Mouse (Mus musculus) midbrain, embryonic 16.5 days (tissue): ENCODE results near the gene Ms4a4d. TPM values are rescaled to one million over a fixed set of nuclear protein-coding genes. Genes with fewer than 3 reads are reported as not detected.
"Not testable (repeated sequence)": the region's sequence is repeated elsewhere in the genome, so short reads cannot be mapped to it uniquely, and the experiment has no call there.

Experiments used
- ATAC-seq: fragments of 200-750 bp; cut with Nextera tagmentation; 2 replicates; pipeline ENCODE4 v1.8.0; 2017; ENCODE audit warnings: moderate TSS enrichment
- H3K27ac ChIP-seq: fragments of 300-500 bp; sonication (generic); 2 replicates; pipeline ENCODE4 v1.5.1; 2014; ENCODE audit warnings: mild to moderate bottlenecking, low read length, mixed read lengths
- H3K27me3 ChIP-seq: fragments of 300-500 bp; sonication (generic); 2 replicates; pipeline ENCODE4 v1.6.1; 2014; ENCODE audit warnings: low read depth, low read length, mixed read lengths; ENCODE audit not compliant: control insufficient read depth, insufficient read depth
- H3K36me3 ChIP-seq: fragments of 300-500 bp; sonication (generic); 2 replicates; pipeline ENCODE4 v1.6.1; 2014; ENCODE audit warnings: mild to moderate bottlenecking, low read length, moderate library complexity, mixed read lengths; ENCODE audit not compliant: control insufficient read depth, insufficient read depth
- H3K4me1 ChIP-seq: fragments of 300-500 bp; sonication (generic); 2 replicates; pipeline ENCODE4 v1.6.1; 2014; ENCODE audit warnings: mild to moderate bottlenecking, low read length, mixed read lengths; ENCODE audit not compliant: control insufficient read depth, insufficient read depth
- H3K4me2 ChIP-seq: fragments of 300-500 bp; sonication (generic); 2 replicates; pipeline ENCODE4 v1.6.1; 2014; ENCODE audit warnings: mild to moderate bottlenecking, low read length, mixed read lengths
- H3K4me3 ChIP-seq: fragments of 300-500 bp; sonication (generic); 2 replicates; pipeline ENCODE4 v1.5.1; 2014; ENCODE audit warnings: low read depth, mild to moderate bottlenecking, low read length, moderate library complexity, mixed read lengths
- H3K9ac ChIP-seq: fragments of 300-500 bp; sonication (generic); 2 replicates; pipeline ENCODE4 v1.6.1; 2014; ENCODE audit warnings: low read depth, low read length, mixed read lengths
- H3K9me3 ChIP-seq: fragments of 300-500 bp; sonication (generic); replicated peaks from 2 replicates; pipeline ENCODE4 v1.6.1; 2014; ENCODE audit warnings: mild to moderate bottlenecking, low read length, mixed read lengths; ENCODE audit not compliant: control insufficient read depth, poor library complexity, severe bottlenecking
- WGBS: fragments of 180-500 bp; shearing (Covaris S2); extraction: QIAGEN DNeasy Blood & Tissue Kit; methylation state at CpG from one replicate; pipeline ENCODE4 v1.1.7; 2014; 5-methylcytosine and 5-hydroxymethylcytosine counted together
- polyA plus RNA-seq: library from polyadenylated mRNA; unstranded; fragments of >200 nt; fragmentation: Nextera tagmentation; extraction: Ambion mirVana; gene quantifications from 2 replicates; pipeline ENCODE4 v1.2.1, GENCODE M21; 2015

Ms4a4d gene
- polyA plus RNA-seq, 1 experiment from 2014 or later: not detected

DNA sequence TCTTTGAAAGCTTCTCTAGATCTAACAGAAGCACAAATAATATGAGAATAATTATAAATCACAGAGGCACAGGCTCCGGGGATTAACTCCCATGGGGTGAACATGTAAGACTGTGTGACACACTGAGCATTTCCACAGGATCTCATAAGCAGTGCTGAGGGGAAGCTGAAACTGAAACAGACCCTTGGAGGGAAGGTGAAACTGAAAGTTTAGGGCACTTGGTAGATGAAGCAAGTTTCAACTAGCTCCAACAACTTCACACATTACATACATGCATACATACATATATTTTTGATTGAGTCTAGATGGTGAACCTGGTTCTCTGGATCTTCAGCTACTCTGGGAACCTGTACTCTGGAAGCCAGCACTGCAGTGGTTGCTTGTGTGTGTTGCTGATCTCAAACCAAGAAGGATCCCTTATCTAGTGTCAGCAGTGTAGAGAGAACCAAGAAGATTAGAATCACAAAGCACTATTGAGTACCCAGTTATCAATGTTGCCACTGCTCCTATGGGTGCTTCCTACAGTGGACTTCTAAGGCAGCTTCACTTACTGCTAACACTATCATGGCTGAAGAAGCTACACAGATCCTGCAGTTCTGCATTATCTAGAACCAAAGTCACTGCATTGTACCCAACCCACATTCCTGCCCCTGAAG is 3.7 kb downstream of the Ms4a4d start:
- H3K36me3 ChIP-seq, H3K27ac ChIP-seq, H3K4me2 ChIP-seq, H3K4me1 ChIP-seq, H3K4me3 ChIP-seq, H3K9me3 ChIP-seq, H3K27me3 ChIP-seq, ATAC-seq, H3K9ac ChIP-seq: not testable (repeated sequence)
- 90% methylated on average over 1 of the region's 1 CpGs for WGBS

DNA sequence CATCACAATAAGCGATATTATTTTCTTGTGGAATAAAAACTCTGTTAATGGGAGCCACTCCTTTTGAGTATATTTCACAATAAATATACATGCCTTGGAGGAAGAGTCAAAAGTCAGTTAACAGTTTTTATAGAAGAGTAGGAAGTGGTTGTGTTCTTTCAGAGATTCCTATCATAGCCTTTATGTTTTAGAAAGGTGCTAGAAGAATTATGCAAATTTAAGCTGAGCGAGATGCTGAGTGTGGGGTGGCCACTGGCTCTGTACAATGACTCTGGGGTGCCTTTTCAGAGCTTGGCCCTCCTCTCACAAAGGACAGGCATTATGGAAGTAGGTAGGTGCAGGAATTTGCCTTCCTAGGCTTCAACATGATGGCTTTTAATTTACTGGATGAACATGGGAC is 7.8 kb downstream of the Ms4a4d start:
- not testable (repeated sequence) for H3K4me3 ChIP-seq, H3K9me3 ChIP-seq, ATAC-seq, H3K4me1 ChIP-seq, H3K4me2 ChIP-seq, H3K36me3 ChIP-seq, H3K27me3 ChIP-seq, H3K27ac ChIP-seq, H3K9ac ChIP-seq
- WGBS: 93% methylated on average over 2 of the region's 2 CpGs

DNA sequence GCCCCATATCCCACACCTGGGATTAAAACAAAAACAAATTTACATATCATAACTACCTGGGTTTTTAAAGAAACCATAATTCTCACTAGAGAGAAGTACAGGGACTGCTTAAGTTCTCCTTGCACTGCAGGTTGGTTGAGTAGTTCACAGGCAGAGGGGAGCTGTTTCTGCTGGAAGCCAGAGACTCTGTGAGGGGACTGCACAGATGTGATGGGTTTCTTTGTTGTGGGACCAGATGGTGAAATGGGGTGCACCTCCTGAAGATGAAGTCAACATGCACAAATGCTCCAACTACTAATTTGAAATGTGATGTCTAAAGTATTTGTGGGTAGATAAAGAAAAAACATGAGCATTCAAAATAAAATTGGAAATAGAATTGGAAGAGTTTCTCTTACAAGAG is 11.3 kb downstream of the Ms4a4d start:
- ATAC-seq: no peak
- Histone ChIP-seq H3K4me2 (no peak overlapping the region), H3K4me3 (no peak overlapping the region), H3K27ac (no peak overlapping the region), H3K9ac (no peak overlapping the region), H3K9me3 (no peaks in the 10 kb centered on the region), H3K36me3 (no peaks in the 10 kb centered on the region), H3K27me3 (no peaks in the 10 kb centered on the region), H3K4me1 (no peaks in the 10 kb centered on the region)

DNA sequence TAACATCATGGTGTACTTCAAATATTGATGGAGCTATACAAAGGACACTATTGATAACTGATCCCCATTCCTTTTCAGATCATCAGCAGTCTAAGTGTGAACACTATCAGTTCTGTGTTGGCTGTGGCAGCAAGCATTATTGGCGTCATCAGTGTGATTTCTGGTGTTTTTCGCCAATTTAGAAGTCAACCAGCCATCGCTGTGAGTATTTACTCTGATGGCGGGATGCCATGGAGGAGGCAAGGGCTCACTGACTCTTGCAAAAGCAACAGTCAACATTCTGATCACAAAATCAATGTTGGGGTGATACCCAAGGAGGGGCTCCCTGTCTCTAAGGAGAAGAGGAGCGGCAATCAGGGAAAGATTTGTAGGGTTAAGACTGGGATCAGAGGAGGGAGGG is 18.1 kb downstream of the Ms4a4d start:
- ATAC-seq: no peak

DNA sequence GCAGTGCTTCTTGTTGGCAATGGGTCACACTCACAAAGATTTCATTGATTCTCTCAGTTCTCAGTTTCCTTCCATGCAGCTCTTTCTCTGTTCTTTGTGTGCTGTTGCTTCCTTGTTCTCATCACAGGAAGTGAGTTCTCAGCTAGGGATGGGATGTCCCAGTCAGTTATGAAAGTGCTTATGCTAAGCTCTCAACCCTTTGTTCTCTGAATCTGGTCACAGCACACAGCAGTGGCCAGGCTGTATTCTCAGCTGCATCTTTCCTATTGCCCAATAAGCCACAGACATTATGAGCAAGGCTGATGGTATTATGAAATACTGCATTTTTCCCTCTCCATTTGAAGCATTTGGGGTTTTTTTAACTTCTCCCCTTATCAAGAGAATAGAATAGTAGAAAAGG is 23.0 kb downstream of the Ms4a4d start:
- not testable (repeated sequence) for H3K36me3 ChIP-seq, H3K4me2 ChIP-seq, ATAC-seq, H3K4me1 ChIP-seq, H3K9me3 ChIP-seq, H3K4me3 ChIP-seq, H3K27me3 ChIP-seq, H3K27ac ChIP-seq, H3K9ac ChIP-seq

More for the DNA sequence above, 18.1 kb downstream of the Ms4a4d start:
- Histone ChIP-seq H3K27ac (no peak overlapping the region), H3K36me3 (no peaks in the 10 kb centered on the region), H3K27me3 (no peaks in the 10 kb centered on the region), H3K9ac (no peak overlapping the region), H3K4me2 (no peak overlapping the region), H3K4me1 (no peaks in the 10 kb centered on the region), H3K4me3 (no peak overlapping the region), H3K9me3 (no peaks in the 10 kb centered on the region)
- WGBS: 89% methylated on average over 5 of the region's 5 CpGs

DNA sequence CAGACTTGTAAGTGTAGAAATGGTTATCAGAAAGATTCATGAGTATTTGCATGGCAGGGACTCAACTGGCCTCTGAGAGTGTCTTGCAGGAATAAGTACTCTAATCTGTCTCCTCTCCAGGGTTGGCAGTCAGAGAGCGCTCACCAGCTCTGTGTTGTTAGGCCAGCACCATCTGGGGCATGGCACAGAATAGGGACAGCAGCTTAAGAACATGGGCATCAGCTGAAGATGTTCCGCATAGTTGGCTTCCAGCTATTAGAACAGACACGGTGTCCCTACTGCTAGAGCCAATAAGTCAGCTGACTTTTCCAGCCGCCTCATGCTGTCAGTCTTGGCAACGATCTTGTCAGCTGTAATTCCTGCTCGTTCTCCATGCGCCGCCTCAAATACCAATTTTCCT is 38.4 kb downstream of the Ms4a4d start:
- Histone ChIP-seq H3K9ac (no peak overlapping the region), H3K27me3 (no peaks in the 10 kb centered on the region), H3K36me3 (no peaks in the 10 kb centered on the region), H3K27ac (no peak overlapping the region), H3K4me3 (no peak overlapping the region), H3K4me1 (no peaks in the 10 kb centered on the region), H3K9me3 (no peaks in the 10 kb centered on the region), H3K4me2 (no peak overlapping the region)
- ATAC-seq: peak; percentile 42; the same call in 1 of the 2 replicates
- 78% methylated on average over 8 of the region's 8 CpGs for WGBS

DNA sequence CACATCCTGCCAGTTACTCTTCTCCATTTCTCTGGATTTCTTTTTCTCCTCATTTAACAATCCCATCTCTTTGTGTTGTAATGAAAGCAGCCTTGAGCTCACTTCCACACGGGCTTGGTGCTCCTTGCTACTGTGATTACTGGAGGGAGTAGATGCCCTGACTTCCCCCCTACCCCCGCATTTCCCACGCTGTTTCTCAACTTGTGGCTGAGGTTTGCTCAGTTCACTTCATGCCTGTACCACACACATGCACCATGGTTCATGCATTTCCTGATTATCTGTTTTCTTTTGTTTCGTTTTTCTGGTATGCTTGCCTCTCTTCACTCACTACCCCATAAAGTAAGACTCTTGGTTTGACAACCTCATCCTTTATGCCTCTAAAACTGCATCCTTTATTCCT is 52.6 kb downstream of the Ms4a4d start:
- Histone ChIP-seq H3K27me3 (no peaks in the 10 kb centered on the region), H3K4me2 (no peak overlapping the region), H3K4me1 (no peaks in the 10 kb centered on the region), H3K9me3 (no peaks in the 10 kb centered on the region), H3K27ac (no peak overlapping the region), H3K9ac (no peak overlapping the region), H3K36me3 (no peaks in the 10 kb centered on the region), H3K4me3 (no peak overlapping the region)
- no peak for ATAC-seq
- WGBS: 78% methylated on average over 4 of the region's 4 CpGs

DNA sequence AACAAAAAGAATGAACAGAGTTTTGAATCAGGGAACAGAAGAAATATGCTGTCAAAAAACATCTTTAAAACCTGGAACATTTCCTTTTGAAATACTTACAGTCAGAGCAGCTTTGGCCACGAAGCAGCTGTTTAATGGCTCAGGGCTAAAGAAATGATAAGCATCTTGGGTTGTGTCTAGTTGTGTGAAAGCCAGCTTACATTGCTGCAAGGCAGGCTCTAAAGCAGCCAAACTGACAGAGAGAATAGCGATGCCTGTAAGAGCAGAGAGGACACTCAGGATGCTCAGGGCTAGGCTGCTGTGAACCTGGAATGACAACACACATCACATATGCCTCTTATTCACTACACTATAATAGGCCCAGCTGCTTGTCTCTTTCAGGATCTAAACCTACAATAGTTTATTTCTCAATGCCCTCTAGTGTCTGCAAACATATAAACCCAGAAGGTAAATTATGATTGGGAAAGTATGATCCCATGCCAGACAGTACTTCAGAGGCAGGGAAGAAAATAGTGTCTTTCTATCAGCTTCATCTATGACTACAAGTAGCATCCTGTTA is 53.4 kb downstream of the Ms4a4d start:
- 83% methylated on average over 2 of the region's 2 CpGs for WGBS
- no peak overlapping the region for H3K4me2 ChIP-seq
- no peaks in the 10 kb centered on the region for H3K4me1 ChIP-seq
- no peak for ATAC-seq
- H3K27me3 ChIP-seq: no peaks in the 10 kb centered on the region
- H3K36me3 ChIP-seq: no peaks in the 10 kb centered on the region
- no peak overlapping the region for H3K4me3 ChIP-seq
- H3K9me3 ChIP-seq: no peaks in the 10 kb centered on the region
- H3K9ac ChIP-seq: no peak overlapping the region
- no peak overlapping the region for H3K27ac ChIP-seq

DNA sequence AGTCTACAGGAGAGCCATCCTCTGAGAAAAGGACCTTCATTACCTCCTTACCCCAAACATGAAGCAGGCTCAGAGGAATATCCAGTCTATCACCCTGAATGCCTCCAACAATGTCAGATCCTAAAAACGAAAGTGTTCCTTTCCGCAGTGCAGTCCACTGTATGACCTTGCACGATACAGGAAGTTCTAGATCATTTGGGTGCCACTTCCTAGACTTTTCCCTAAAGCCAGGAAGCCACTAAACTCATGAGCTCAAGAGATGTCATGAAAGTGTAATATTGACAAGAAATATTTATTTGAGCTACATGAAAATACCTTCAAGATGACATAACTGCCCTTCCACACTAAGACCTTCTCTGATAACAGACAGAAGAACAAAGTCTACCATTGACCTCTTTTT is 64.7 kb downstream of the Ms4a4d start:
- no peak for ATAC-seq
- H3K36me3 ChIP-seq: no peaks in the 10 kb centered on the region
- no peak overlapping the region for H3K9ac ChIP-seq
- H3K4me2 ChIP-seq: no peak overlapping the region
- no peaks in the 10 kb centered on the region for H3K27me3 ChIP-seq
- no peak overlapping the region for H3K27ac ChIP-seq
- H3K9me3 ChIP-seq: no peaks in the 10 kb centered on the region
- H3K4me3 ChIP-seq: no peak overlapping the region
- WGBS: 93% methylated on average over 3 of the region's 3 CpGs
- no peaks in the 10 kb centered on the region for H3K4me1 ChIP-seq
